Mouse (Mus musculus) 416B (cell line): ENCODE measurements around the gene Crocc.

ENCODE experiments used
- DNase-seq: peaks from one replicate; pipeline ENCODE4 v3.0.0; 2011; ENCODE audit warnings: low read depth

Crocc gene

DNA sequence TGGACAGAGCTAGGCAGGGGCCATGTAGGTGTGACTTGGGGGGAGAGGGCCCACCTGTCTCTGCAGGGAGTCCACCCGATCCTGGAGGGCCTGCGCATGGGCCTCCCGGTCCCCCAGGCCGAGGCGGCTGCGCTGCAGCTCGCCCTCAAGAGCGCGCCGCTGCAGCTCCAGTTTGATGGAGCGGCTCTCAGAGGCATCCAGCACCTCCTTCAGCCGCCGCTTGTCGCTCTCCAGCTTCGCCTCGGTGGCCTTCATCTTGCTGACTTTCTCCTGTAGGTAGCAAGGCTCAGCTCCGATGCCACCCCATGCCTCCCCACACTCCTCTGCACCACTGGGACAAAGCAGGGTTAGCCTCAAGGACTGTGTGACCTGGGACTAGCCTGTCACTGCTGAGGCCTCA lies 40.1 kb downstream of the Crocc start:
- DNase-seq, result no peak

DNA sequence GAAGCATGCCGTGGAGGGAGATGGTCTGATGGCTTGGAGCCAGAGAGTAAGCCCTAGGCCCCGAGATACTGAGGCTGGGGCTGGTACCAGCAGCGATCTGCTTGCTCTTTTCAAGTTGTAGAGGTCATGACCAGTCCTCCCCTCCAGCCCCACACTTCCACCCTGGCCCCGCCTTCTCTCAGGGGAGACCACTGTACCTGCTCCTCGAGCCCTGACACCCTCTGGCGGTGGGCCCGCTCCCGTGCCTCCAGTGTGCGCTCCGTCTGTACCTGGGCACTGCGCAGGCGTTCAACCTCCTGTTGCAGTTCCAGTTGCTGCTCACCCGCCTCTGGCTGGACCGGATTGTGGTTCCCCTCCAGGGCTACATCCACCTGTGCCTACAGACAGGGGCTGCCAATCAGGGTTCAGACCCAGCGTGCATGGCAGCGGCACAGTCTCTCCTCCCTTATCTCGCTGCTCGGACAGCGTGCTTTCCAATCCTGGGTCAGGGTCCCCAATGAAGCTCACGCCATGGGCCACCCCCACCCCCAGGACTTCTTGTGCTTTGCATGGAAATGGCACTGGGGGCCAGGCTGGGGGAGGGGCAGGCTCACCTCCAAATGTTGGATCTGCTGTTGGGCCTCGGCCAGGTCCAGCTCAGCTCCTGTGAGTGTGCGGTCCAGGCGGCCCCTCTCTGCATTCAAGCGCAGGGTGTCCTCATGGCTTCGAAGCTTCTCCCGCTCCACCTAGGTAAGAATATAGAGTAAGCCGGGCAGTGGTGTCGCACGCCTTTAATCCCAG lies 42.5 kb downstream of the Crocc start:
- no peak for DNase-seq

DNA sequence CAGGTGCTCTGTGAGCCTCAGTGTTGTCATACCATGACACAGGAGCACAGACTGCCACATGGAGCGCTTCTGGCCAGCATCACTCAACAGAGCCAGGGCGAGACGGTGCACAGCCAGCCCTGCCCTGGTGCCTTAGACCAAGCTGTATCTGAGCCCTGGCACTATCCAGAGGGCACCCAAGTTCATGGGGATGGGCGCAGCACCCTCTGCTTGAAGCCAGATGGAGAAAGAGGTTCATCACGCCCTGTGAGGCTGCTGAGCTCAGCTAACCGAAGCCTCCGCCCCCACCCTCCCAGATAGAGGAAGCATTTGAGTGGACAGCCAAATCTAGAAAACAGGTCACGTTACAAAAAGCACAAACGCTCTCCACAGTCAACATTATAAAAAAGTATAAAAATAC lies 44.0 kb downstream of the Crocc start:
- DNase-seq, result no peak

DNA sequence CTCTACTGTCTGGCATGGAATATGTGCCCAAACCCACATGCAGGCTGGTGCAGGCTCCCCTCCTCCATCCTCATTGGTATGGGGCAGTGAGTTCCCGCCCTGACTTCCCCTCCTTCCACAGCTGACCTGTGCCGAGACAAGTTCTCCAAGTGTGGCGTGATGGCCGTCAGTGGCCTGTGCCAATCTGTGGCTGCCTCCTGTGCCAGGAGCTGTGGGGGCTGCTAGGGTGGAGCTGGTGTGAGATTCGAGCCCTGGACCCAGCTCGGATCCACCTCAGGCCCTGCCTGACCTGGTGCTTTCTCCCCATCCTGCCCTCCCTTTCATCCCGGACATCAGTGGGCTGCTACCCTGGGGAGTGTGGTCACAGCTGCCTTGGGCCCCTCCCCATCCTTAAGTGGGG lies 45.0 kb downstream of the Crocc start:
- DNase-seq, result no peak

DNA sequence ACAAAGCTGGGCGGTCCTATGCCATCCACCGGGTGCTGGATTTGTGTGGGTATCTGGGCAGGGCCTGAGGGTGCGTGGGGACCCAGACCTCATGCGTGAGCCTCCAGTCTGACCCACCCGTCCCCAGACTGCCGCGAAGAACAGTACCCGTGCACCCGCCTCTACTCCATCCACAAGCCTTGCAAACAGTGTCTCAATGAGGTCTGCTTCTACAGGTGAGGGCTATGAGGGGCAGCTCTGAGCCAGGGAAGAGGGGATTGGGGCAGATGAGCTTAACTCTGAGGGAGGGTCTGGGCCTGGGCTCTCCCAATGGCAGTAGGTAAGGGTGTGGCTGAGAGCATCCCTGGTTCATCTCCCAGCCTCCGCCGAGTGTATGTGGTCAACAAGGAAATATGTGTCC lies 45.5 kb downstream of the Crocc start:
- DNase-seq, result no peak

DNA sequence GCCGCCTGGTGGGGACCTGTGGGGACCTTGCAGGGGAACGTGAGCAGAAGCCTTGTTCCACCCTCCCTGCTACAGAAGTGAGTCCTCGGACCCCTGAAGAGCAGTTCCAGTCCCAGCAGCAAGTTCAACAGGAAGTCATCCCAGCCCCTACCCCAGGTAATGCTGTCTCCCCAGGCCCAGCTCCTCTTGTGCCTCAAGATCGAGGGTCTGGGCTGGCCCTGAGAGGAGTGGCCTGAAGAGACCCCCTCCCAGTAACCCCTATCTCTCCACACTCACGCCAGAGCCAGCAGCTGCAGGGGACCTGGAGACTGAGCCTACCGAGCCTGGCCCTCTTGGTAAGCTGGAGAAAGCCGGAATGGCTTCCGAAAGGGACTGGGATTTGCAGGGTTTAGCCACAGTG lies 46.2 kb downstream of the Crocc start:
- DNase-seq, result no peak

DNA sequence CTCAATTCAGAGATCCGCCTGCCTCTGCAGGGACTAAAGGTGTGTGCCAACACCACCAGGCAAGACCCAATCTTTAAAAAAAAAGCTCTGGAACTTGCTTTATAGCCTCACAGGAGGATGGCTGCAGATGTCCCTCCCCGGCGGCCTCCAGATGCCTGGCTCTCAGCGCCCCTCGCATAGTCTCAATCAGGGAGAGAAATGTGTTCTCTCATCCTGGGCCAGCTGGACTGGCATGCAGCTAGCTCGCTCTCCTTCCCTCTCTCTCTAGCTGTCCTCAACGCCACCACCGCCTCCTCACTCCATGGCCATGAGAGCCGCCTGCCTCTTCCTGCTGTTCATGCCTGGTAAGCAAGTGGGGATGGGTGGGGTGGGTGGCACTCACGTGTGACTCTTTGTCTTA lies 47.8 kb downstream of the Crocc start:
- DNase-seq, result no peak

DNA sequence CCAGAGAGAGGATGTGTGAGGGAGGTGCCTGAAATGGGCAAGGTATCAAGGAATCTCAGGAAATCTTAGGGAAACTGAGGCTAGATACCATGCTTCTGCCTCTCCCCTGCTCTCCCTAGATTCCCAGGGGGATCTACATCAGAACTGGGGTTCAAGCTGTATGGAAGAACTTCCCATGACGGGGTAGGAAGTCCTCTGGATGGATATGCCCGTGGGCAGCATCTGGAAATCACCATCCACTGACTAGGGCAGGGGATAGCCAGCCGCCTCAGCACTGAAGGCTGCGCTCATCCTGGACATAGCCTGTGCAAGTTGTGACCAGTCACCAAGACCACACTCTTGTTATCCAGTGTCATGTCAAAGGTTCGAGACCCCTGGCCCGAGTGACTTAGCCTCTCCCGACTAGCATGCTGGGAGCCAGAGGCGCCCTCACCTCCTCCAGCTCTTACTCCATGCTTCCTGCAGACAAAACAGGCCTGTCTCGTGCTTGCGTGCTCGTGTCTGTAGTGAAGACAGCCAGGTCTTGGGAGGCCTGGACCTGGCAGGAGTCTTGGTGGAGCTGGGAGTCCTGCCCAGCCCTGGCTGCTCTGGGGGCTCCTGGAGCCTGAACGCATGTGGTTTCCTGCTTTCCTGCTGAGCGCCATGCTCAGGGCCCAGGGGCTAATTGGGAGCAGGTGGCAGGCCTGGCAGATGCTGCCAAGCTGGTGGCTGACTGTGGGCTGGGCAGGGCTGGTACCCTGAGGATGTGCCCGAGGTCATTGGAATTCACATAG lies 48.6 kb downstream of the Crocc start:
- DNase-seq, result no peak

DNA sequence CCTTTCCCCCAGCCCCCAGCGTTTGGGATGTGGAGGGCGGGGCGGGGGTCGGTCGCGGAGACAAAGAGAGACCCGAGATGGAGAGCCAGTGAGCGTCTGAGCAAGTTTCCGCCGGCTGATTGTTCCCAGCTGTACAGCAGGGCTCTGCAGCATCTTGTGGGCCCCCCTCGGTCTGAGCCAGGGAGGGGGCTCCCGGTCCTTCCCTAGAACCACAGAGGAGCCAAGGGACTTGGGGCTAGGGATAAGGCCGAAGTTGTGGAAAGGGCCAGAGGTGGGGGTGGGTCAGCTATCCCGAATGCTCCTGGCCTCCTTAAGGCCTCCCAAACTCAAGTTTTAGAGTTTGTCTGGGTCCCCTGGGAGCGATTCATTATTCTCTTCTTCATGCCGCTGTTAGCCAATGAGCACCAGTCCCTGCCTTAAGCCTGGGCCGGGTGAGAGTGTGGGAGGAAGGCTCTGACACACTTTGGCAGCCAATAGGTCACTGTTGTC lies 49.4 kb downstream of the Crocc start:
- no peak for DNase-seq

DNA sequence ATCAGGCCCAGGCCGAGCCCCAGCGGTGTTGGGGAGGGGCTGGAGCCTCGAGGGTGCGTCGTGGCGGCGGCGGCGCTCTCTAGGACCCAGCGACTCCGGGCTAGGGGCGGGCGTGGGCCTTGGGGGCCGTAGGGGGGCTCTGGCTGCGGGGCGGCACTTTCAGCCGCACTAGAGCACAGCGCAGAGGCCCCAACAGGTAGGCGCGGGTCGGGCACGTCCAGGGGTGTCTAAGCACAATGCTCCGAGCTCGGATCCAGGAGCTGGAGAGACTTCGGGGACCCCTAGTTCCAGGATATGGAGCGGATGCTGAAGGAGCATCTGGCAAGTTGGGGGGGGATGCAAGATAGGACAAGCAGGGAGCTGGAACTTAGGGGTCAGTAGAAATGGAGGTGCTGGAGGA lies 49.8 kb downstream of the Crocc start:
- DNase-seq, result no peak

DNA sequence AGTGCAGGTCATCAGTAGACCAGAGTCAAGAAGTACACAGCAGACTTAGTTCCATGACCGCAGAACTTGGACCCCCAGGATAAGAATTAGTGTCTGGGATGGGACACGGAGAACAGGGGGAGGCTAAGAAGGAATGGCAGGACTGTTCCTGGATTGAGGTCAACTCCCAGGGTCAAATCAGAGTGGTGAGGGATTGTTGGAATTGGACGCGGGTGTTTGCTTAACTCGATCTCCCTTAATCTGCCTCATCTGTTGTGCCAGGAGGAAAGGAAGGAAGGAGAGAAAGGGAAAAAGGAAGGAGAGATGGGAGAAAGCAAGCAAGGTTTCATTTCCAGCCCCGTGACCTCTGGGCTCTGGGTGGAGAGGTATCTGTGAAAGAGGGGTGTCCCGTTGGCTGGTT lies 50.2 kb downstream of the Crocc start, which contains the start of gene Mfap2:
TSS of gene Mfap2 (plus strand) at position 301 of the 400 bp plus-strand sequence.
- DNase-seq, result no peak

DNA sequence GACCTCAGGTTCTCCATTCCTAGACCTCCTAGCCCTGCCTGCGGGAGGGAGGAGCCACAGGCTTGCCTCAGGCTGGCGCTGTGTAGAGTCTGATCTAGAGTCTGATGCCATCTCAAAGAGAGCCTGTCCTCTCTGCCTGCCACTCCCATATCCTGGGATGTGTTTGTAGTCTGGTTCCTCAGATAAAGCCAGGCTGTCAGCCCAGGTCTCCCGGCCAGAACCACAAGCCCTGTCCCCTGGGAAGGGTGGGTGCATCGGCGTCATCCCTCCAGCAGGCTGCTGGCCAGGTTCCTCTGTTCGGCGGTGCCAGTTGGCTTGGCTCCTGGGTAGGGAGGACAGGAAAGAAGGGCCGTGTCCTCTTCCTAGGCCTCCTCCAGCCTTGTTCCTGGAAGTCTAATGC lies 52.3 kb downstream of the Crocc start:
- no peak for DNase-seq

DNA sequence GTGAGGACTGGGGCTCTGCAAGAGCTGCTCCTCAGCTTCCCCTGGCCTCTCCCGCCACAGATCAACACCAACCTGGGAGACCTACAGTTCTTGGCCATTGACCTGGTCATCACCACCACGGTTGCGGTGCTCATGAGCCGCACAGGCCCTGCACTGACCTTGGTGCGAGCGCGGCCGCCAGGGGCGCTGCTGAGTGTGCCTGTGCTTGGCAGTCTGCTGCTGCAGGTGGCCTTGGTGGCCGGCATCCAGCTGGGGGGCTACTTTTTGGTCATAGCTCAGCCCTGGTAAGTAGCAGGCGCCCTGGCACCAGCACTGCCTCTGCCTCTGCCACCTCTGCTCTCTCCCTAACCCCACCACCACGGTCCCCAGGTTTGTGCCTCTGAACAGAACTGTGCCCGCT lies 54.4 kb downstream of the Crocc start:
- DNase-seq, result no peak

DNA sequence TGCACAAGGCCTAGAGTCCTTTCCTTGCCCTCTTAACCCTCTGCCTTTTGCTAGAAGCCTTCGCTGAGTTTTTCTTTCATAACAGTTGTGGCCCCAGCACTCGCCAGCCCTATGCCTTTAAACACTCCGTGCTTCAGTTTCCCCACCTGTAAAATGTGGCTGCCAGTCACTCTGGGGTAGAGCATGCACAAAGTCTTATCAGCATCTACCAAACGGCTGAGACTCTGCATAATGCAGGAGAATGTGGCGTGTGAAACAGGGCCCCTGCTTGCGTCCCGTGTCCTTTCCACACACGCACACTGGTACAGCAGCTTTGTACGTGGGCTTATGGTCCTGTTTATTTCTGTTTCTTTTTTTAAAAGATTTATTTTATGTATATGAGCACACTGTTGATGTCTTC lies 63.5 kb downstream of the Crocc start:
- DNase-seq, result no peak

DNA sequence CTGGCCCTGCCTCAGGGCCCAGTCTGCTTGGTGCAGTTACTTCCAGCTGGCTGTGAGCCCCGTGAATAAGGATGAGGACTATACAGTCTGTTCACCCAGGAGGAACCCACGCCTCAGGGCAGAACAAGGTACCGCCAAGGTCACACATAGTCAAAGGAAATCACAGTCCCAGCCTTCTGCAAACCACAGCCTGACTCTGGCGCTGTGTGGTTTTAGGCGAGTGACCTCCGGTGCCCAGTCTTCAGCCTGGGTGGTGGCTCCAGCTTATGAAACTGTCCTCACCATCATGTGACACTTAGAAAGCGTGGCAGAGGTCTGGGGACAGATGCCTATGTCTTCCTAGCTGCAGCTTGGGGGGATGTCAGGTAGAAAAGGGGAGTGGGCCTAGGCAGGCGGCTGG lies 64.5 kb downstream of the Crocc start:
- peak; percentile 75 for DNase-seq

DNA sequence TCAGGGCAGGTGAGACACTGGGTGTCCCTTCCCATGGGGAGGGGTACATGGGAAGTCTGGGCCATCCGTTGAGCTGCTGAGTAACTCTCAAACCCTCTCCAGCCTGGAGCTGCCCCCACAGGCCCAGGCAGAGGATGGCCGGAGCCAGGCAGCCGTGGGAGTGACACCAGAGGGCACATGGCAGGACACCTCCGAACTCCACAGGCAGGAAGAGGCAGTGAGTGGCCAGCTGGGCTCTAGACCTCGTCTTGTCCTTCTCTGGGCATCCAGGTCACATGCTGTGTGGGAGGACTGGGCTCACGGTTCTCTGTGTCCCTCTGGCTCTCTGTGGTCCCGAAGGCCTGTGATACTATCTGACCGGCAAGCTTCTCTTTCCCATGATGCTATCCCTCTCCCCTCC lies 66.5 kb downstream of the Crocc start:
- no peak for DNase-seq

DNA sequence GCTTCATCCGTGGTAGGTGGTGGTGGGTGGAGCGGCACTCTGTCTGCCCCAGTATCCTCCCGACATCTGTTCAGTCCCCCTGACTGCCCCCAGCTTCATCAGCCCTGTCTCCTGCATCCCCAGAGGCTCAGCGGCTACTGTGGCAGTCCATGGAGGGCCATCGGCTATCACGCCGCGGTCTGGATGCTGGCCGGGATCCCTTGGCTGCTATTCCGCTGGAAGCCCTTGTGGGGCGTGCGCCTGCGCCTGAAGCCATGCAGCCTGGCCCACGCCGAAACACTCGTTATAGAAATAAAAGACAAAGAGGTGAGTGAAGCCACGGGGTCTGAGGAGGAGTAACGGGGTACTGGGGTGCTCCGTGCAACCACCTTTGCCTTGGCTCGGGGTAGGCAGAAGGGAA lies 68.1 kb downstream of the Crocc start:
- no peak for DNase-seq

DNA sequence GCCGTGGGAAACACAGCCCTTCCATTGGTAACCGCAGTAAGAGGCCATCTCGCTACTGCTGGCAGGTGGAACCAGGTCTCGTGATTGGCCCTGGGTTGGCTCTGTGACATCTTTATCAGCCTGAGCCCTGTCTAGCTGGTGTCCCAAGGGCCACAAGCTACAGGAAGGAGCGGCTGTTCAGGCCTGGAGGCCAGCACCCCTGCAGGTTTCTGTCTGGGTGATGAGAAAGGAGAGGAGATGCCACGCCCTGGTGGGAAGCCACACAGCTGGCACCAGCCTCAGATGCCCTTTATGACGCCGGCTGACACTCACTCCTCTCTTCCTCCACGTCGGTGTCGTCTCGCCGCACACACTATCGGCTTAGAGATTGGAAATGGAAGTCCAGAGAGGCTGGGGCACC lies 70.9 kb downstream of the Crocc start:
- DNase-seq, result no peak

DNA sequence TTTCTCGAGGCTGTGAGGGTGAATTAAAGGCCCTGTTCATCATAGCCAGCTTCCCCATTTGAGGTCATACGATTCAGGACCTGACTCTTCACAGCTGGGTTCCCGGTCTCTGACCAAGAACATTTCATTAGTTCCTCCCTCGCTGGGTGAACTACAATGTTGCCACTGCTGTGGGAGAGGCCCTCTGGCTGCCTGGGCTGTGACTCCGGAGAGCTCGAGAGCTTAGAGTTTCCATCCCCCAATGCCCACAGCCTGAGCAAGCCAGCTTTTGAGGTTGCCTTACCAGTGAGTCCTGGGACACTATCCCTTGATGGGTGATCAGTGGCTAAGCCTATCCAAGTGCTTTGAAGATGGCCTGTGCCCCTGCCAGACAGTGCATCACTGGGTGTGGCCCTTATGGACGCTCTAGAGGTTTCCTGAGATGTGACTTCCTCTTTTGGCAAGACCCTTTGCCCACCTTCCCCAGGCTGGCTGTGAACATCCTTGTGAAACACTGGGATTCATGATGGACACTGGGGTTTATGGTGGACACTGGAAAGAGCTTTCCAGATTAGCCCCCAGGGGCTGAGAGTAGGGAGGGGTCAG lies 71.6 kb downstream of the Crocc start:
- peak; percentile 60 for DNase-seq

DNA sequence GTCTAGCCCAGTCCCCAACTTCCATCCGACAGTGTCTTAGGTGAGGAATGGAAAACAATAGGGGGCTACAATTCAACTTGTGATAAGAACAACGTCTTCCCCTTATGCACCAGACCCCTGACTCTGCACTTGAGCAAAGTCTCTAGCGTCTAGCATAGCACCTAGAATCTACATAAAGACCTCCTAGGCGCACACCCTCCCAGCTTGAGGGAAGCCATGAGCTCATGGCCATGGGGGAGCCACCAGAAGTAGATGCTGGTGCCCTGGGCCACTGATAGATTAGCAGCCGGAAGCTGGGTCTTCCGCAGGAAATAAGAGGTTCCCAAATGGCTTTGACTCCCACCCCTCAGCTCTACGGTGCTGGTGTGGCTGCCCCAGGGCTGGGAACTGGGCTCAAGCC lies 72.9 kb downstream of the Crocc start:
- DNase-seq, result peak; percentile 87

DNA sequence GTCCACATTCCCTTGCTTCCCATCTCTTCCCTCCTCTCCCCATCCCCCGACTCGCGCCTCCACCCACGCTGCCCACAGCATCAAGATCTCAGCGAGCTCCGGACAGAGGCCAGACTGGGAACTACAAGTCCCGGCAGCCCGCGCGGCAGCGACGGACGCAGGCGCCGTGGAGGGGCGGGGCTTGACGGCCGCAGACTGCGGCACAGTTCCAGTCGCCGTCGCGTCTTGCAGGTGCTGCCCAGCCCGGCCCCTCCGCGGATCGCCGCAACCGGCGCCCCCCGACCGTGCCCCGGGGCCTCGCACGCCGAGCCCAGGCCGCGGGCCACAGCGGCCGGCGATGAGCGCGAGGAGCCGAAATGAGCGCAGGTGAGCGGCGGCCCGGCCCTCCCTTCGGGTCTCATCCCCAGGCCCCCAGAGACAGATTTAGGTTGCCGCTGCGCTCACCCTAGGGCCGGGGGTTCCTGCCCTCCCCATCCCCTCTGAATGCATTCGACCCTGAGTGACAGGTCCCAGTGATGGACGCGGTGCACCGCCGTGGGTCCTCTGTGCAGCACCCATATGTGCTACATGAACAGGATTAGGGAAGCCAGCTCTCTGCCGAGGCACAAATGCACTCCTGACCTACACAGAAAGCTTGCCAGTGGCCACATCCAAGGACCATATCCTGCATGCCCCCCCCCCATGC lies 73.5 kb downstream of the Crocc start, which contains the start of gene Atp13a2:
TSS of gene Atp13a2 (plus strand) at position 163 of the 685 bp plus-strand sequence.
- peak; percentile 78 for DNase-seq

DNA sequence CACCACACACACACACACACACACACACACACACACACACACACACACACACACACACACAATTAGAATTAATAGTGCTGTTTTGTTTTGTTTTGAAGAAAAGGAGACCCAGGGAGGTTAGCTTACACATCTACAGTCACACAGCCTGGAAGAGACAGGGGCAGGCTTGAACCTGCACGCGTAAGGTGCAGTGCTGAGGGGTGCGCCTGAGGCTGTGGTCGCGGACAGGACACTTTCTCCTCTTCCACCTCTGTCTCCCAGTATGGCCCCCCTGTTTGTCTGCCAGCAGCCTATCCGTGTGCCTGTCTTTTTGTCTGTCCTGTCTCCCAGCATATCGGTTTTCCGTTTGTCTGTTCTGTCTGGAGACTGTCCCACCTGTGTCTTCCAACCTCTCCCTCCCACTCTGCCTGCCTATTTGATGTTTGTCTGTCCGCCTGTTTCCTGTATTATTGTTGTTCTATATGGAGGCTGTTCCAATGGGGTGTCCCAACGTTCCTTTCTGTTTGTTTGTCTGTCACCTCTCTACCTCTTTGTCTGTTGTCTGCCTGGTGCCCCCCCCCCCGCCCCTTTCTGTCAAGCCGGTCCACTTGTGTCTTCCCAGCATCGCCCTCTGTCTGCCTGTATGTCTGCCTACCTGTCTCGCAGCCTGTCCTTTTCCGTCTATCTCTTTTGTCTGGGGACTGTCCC lies 74.2 kb downstream of the Crocc start:
- no peak for DNase-seq
